Mouse (Mus musculus): ENCODE data around the gene Vmn2r31. TPM values are rescaled to one million over a fixed set of nuclear protein-coding genes. Genes with fewer than 3 reads are reported as not detected.

The Vmn2r31 gene
- not detected for total RNA-seq (2023)

DNA sequence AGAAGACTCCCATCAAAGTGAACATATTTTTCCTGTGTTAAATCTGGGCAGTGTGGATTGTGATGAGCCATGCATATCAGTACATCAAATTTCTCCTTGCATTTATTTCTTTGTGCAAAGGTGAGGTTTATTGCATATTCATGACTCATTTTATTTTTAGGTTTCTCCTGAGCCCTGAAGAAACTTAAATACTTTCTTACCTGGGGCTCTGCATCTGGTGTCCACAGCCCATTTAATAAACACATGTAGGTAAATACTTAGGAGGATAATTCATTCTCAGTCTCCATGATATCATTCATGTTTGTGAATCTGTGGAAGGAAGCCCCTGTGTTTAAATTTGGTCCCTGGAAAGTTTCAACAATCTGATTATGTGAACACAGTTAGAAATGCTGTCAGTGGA is at the start of gene Vmn2r31:
Gene Vmn2r31, minus strand, starts transcription at position 101 of the 400 bp plus-strand sequence.

DNA sequence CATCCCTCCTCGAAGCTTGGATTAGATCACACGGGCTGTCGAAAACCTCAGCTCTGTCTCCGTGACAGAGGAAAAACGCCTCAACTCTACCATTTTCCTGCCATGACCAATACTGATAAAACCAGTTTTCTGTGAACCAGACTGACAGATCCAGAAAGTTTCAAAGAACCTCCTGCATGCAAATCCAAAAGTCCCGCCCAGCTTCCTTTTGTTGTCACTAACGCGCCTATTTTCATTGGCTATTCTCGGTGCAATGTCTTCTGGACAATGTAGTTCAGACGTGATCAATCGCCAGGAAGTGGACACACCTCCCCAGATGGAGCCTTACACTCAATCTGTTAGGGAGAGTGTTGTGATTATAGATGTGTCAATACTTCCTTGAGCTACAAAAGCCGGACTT is 25.1 kb downstream of the Vmn2r31 start, which contains the start of gene Gm45783:
Gene Gm45783, minus strand, starts transcription at position 143 of the 400 bp plus-strand sequence.

DNA sequence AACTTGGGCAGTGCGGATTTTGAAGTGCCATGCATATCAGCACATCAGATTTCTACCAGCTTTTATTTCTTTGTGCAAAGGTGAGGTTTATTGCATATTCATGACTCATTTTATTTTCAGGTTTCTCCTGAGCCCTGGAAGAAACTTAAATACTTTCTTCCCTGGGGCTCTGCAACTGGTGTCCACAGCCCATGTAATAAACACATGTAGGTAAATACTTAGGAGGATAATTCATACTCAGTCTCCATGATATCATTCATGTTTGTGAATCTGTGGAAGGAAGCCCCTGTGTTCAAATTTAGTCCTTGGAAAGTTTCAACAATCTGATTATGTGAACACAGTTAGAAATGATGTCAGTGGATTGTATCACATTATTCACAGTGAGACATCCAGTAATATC is 62.0 kb downstream of the Vmn2r31 start, which contains the start of gene Vmn2r30:
Gene Vmn2r30, minus strand, starts transcription at position 101 of the 400 bp plus-strand sequence.

Other genes with a start within 250 kb of the Vmn2r31 start
- under 1 TPM; 0.61 to 0.71 TPM for gene Zfp418, start 228.4 kb downstream of the Vmn2r31 start, total RNA-seq (2023)
- gene Zfp772, start 189.7 kb downstream of the Vmn2r31 start, total RNA-seq (2023) = 1 to 10 TPM; 1.2 to 1.5 TPM
- gene Vmn2r29, start 152.4 kb downstream of the Vmn2r31 start, total RNA-seq (2023) = under 1 TPM in 1 of 2 experiments, not detected in 1; 0.29 TPM
- under 1 TPM; 0.24 to 0.71 TPM for gene Gm45844, start 121.4 kb downstream of the Vmn2r31 start, total RNA-seq (2023)
- 10 to 100 TPM; 26.0 to 28.0 TPM for gene Clcn4, start 98.9 kb downstream of the Vmn2r31 start, total RNA-seq (2023)
- gene Vmn2r30, start 62.1 kb downstream of the Vmn2r31 start, total RNA-seq (2023) = not detected
- not detected for gene Gm45783, start 25.1 kb downstream of the Vmn2r31 start, total RNA-seq (2023)
- not detected for gene Vmn2r32, start 80.3 kb upstream of the Vmn2r31 start, total RNA-seq (2023)
- gene Vmn2r33, start 167.1 kb upstream of the Vmn2r31 start, total RNA-seq (2023) = not detected